Mouse (Mus musculus) heart, adult 9 months (tissue): ENCODE results near the gene Traf1.
A peak's percentile ranks its signal among the peaks of the same experiment; 100 is the strongest.

ENCODE experiments used
- DNase-seq, 2 experiments: peaks; one replicate each; pipeline ENCODE4 v3.0.0; 2022; ENCODE audit warnings: low spot score in 2 of 2

Traf1 gene

GRCm38 (mm10) chr2:34966243-34966934, 4.8 kb upstream of the Traf1 start:
- DNase-seq: no peak

DNA sequence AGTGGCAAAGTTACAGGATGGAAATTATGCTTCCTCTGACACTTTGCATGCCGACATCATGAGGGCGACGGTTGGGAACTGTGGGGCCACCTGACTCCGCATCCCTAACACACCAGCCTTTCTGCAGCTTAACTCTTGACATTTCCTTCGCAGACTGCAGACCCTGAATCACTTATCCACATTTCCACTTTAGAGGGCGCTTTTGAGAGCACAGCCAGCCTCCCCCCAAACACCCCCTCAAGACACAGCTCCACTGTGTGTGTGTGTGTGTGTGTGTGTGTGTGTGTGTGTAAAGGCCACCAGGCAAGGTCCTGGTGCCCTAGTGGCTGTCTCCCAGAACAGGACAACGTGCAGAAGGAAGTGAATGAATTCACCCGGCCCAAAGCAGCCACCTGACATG, 4.2 kb upstream of the Traf1 start:
- DNase-seq: no peak

DNA sequence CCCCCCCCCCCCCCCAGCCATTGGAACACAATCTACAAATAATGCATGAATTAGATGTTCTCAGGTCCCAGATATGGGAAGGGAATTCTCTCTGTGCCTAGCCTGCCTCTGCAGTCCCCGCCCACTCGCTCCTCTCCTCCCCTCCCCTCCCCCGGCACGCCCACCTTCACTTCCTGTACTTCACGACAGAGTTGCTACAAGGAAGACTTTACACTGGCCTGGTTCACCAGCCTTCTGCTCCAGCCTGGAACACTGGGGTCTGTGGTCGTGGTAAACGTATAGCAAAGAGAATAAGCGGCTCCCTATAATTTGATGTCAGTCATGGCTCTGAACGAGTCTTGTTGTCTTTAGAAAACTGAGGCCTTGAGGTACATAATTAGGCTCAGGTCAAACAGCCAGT, 3.7 kb upstream of the Traf1 start:
- DNase-seq: peak; percentile 21 to 30

GRCm38 (mm10) chr2:34964651-34965050, 3.1 kb upstream of the Traf1 start:
- DNase-seq: no peak

- DNase-seq: no peak
These were observed 2.7 kb upstream of the Traf1 start for GRCm38 (mm10) chr2:34964230-34964629.

DNA sequence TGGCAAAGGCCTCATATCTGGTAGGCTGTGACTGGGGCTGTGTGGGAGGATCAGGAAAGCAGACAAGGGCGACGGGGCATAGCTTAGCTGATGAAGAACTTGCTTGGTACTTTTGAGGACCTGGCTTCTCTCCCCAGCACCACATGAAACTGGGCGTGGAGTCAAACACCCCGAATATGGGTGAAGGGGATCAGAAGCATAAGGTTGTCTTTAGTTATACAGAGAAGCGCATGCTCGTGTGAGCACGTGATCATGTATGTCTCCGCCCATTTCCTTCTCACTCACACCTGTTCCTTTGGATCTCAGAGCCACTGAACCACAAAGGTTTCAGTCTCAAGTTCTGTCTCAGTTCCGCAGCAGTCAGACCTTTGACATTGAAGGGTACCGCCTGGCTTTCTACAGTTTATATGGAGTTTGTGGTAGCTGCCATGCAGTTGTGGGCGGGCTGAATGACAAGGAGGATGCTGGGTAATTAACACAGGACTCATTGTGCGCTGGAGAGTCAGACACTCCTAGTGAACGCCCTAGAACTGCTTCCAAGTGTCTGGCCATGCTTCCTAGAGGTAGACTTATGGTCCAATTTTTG, 1.9 kb upstream of the Traf1 start:
- DNase-seq: peak; percentile 49 to 63

- peak; percentile 44 to 49 for DNase-seq
These were observed 1.3 kb upstream of the Traf1 start for GRCm38 (mm10) chr2:34962893-34963292.

DNA sequence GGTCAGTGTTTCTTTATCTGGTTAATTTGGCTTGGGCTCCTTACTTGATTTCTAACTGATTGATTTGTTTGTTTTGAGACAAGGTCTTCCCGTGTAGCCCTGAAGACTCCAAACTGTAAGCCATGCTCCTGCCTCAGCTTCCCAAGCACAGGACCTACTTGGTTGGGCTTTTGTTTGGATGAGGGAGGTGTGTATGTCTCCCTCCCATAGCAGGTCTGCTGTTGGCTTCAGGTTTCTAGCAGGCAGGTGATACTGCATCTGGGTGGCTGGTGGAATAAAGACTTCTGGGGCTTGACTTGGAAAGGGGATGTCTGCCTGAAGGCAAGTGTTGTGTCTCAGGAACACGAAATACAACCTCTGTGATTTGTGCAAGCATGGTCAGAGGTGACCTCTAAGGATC, 639 bp upstream of the Traf1 start:
- no peak for DNase-seq

- no peak for DNase-seq
These were observed 606 bp downstream of the Traf1 start for GRCm38 (mm10) chr2:34960966-34961365.

DNA sequence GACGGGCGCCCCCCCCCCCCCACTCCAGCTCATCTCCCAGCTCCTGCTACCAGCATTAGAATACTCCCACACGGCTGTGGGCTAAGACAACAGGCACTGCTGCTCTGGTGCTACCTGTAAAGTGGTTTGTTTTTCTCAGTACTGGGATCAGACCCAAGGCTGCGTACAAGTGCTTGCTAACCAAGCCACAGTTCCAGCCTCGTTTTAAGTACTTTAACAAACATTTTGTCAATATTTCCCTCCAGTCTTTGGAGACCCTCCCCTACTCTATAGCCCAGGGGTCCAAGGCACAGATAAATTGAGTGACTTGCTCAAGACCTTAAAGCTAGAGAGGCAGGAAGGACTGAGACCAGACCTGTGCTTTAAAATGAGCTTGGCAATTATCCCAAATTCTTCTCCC, 1.1 kb downstream of the Traf1 start:
- DNase-seq: no peak

DNA sequence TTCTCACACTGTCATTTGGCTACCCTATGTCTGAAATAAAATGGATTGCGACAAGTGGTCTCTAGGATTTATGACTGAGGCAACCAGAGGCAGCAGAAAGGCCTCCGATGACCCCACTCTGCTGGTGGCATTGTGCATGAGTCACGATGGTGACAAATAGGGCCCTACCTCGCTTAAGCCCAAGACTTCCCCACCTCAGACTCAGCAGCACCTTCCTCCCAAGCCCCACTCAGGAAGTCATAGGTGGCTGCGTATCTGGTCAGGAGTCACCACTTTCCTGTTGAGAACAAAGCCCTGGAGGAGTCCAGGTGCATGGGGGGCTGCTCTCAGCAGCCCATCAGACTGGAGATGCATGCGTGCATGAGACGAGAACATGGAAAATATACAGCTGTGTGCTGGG, 3.0 kb downstream of the Traf1 start:
- DNase-seq: no peak

DNA sequence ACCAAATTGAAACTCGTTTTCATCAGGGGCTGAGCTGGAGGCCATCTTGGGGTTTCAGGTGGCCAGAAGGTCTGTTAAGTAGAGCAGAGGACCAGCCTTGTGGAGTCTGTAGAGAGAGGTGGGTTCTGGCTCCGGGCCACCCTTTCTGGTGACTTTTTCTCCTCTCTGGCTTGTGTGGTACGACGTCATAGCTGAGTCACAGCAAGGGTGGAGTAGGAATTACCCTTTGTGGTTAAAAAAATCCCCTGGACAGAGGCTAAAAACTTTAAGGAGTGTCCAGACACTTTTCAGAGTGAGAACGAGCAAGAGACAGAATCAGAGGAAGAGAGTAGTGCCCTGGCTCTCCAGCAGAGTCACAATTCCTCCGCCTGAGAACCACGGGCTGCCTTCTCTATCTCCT, 3.5 kb downstream of the Traf1 start:
- DNase-seq: no peak

GRCm38 (mm10) chr2:34957405-34957804, 4.2 kb downstream of the Traf1 start:
- DNase-seq: no peak

DNA sequence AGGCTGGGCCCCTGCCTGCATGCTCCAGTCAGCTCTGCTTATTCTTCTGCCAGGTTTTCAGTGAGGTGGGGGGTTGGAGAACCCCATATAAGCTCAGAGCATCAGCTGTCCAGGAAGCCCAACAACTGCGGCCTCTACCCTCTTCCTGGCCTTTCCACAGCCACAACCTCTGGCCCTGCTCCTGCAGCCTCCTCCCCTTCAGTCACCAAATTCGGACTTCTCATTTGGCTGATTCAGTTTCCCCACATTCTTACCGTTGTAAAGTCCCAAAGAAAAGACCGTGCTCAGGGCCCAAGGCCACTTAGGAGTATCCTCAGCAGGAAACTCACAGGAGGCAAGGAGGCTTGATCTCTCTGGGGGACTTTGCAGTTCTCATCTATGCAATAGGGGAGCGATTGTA, 4.6 kb downstream of the Traf1 start:
- no peak for DNase-seq

DNA sequence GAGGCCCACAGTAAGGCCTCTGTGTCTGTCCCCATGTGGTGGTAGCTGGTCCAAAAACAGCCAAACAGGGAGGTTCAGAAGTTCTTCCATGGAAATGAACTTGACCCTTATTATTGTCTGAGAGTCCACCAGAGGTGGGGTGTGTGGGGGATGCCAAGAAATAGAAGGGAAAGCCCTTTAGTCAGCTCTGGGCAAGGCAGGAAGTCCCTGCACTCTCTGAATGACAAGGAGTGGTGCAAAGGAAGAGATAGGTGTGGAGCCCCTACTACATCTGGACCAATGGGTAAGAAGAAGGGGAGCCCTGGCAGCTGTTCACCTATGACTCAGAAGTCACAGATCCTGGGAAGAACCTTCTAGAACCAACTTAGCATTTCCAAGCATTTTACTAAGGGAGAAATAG, 7.2 kb downstream of the Traf1 start:
- DNase-seq: peak; percentile 12 to 40

DNA sequence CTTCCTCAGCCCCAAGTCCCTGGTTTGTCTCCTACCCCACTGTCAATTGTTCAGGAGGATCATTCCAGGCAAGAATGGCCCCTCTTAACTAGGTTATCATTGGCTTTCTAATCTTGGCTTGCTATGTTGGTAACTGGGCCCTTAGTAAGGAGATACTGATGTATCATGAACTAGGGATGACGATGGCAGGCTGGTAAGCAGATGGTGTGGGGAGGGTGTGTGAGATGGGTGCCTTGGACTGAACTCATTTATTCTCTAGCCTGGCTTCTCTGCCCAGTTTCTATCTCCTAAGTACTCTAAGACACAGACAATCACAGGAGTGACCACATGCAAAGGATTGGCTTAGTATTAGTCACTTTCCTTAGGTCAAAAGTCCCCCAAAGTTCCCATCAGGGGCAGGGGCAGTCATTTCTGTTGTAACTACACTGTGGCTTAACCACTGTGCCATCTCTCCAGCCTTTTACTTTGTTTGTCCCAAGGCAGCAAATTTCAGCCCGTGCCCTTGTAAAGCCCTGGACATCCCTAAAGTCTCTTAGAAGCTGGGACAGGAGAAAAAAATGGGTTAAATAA, 7.9 kb downstream of the Traf1 start:
- DNase-seq: no peak

- no peak for DNase-seq
These were observed 8.6 kb downstream of the Traf1 start for GRCm38 (mm10) chr2:34953018-34953417.

DNA sequence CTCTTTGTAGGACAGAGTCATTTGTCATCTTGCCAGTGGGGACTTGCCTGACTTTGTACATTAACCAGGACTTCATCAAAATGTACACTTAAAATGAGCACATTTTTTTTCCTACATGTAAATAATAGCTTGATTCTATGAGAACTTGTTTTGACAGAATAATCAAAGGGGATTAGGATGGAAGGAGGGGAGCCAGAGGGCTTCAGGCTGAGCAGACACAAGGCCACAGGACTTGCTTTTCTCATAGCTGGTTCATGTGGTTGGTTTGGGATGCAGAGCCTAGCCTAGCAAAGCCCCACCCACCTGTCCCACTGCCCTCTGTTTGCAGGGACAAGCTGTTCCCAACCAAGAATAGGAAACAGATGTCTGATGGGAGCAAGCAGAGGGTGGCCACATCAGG, 10.1 kb downstream of the Traf1 start:
- DNase-seq: no peak

GRCm38 (mm10) chr2:34948622-34949021, 12.9 kb downstream of the Traf1 start:
- DNase-seq: no peak

DNA sequence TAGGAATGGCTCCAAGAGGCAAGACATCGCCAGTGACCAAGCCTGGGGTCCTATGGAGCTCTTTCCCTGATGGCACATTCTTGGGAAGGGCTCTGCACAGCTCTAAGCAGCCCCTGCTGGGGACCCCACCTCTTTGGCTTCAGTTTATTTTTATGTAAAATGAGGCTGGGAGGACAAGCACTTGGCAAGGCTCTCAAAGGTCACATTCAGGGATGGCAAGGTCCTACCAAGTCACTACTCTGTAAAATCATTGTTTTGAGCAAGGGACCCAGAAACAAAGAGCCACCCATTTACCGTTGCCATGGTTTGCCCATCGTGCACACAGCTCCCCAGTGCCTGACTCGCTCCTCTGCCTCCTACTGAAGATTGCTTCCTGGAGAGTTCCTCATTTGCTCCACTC, 15.5 kb downstream of the Traf1 start:
- DNase-seq: no peak

DNA sequence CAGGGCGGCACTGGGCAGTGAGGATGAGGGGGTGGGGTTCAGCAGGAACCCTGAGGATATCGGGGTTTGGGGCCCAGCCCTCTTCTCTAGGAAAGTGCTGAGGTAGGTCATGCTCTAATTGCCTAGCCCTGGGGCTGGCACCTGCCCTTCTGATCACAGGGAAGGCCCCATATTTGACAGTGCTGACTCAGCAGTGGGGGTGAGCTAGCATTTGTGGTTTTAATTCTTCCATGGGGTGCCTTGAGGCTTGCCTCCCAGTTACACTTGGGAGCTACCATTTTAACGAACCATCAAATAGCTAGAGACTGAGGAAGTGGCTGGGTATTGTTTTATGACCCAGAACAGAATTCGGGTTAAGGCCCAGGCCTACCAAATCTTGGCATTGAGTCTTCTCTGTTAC, 16.0 kb downstream of the Traf1 start:
- DNase-seq: no peak

GRCm38 (mm10) chr2:34944761-34945160, 16.8 kb downstream of the Traf1 start:
- DNase-seq: peak; percentile 55 to 60

DNA sequence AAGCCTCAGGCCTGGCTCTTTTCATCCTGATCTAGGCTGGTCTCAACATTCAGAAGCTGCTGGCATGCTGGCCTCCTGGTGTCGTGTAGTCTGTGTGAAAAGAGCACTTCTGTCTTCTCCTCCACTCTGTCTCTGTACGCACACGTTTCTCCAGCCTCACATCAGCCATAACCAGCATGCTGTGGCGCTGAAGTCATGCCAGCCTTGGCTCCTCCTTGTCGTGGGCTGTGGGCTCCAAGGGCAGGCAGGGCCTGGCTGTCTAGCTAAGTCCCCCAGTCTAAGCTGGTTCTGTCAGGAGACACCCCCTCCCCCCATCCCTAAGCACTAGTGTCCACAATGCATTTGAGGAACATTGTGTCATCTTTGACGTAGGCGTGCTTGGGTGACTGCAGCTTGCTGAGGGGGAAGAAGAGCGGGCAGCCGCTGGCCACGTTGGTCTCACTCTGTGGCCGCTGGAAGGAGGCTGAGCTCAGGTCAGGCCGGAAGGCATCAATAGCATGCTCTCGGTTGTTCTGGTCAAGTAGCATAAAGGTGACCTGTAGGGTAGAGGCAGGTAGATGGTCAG, 17.9 kb downstream of the Traf1 start:
- no peak for DNase-seq
